Mouse (Mus musculus) 416B (cell line): ENCODE results near the gene Hpse2.
"Not testable (repeated sequence)": the region's sequence is repeated elsewhere in the genome, so short reads cannot be mapped to it uniquely, and the experiment has no call there.

Experiments
- DNase-seq: peaks from one replicate; pipeline ENCODE4 v3.0.0; 2011; ENCODE audit warnings: low read depth

The Hpse2 gene

GRCm38 (mm10) chr19:43388017-43388904 lies at the start of gene Hpse2:
Gene Hpse2 (minus strand): TSS chr19:43388355.
- no peak for DNase-seq

GRCm38 (mm10) chr19:43427446-43428224 lies 39.5 kb upstream of the Hpse2 start:
- no peak for DNase-seq

GRCm38 (mm10) chr19:43424082-43424481 lies 35.9 kb upstream of the Hpse2 start:
- DNase-seq, result peak; percentile 3

GRCm38 (mm10) chr19:43420506-43420905 lies 32.4 kb upstream of the Hpse2 start:
- no peak for DNase-seq

- DNase-seq, result no peak
Observed at GRCm38 (mm10) chr19:43415565-43415964, 27.4 kb upstream of the Hpse2 start.

- peak; percentile 13 for DNase-seq
Observed at GRCm38 (mm10) chr19:43407181-43407580, 19.0 kb upstream of the Hpse2 start.

- peak; percentile 59 for DNase-seq
Observed at GRCm38 (mm10) chr19:43396327-43396726, 8.2 kb upstream of the Hpse2 start.

GRCm38 (mm10) chr19:43387071-43387770 lies 934 bp downstream of the Hpse2 start:
- no peak for DNase-seq

GRCm38 (mm10) chr19:43386041-43386952 lies 1.9 kb downstream of the Hpse2 start:
- no peak for DNase-seq

- DNase-seq, result no peak
Observed at GRCm38 (mm10) chr19:43385451-43385850, 2.7 kb downstream of the Hpse2 start.

GRCm38 (mm10) chr19:43384978-43385431 lies 3.1 kb downstream of the Hpse2 start:
- no peak for DNase-seq

- no peak for DNase-seq
Observed at GRCm38 (mm10) chr19:43384346-43384977, 3.7 kb downstream of the Hpse2 start.

- DNase-seq, result peak; percentile 2
Observed at GRCm38 (mm10) chr19:43358830-43359229, 29.3 kb downstream of the Hpse2 start.

GRCm38 (mm10) chr19:43311125-43311524 lies 77.0 kb downstream of the Hpse2 start:
- peak; percentile 18 for DNase-seq

GRCm38 (mm10) chr19:43306756-43307155 lies 81.4 kb downstream of the Hpse2 start:
- peak; percentile 32 for DNase-seq

- not testable (repeated sequence) for DNase-seq
Observed at GRCm38 (mm10) chr19:43281336-43281735, 106.8 kb downstream of the Hpse2 start.

GRCm38 (mm10) chr19:43243993-43244392 lies 144.2 kb downstream of the Hpse2 start:
- DNase-seq, result no peak

GRCm38 (mm10) chr19:43231711-43232110 lies 156.4 kb downstream of the Hpse2 start:
- DNase-seq, result no peak

GRCm38 (mm10) chr19:43193562-43193961 lies 194.6 kb downstream of the Hpse2 start:
- peak; percentile 32 for DNase-seq

GRCm38 (mm10) chr19:43175437-43175965 lies 212.7 kb downstream of the Hpse2 start:
- DNase-seq, result no peak
